Mouse (Mus musculus): ENCODE measurements at regions not wholly inside any gene's neighbourhood (a gene's known extent, or its start where the extent isn't known, plus 50 kb on each side); places are given as distances from the start of the nearest gene placed in this dataset.

GRCm38 (mm10) chr3:139887265-139887664 lies 681.8 kb downstream of the Stpg2 start:
- in situ Hi-C loops (cut with MboI, MseI) = no loop called here

- in situ Hi-C loops (cut with MboI, MseI) = no loop called here
Measured at GRCm38 (mm10) chr3:139888537-139888936, 683.0 kb downstream of the Stpg2 start.

GRCm38 (mm10) chr3:139890186-139890585 lies 684.7 kb downstream of the Stpg2 start:
- in situ Hi-C loops (cut with MboI, MseI) = loop anchor here (10.0 kb wide), 1 partner anchor 265 kb away; no protein-coding TSS in a partner anchor

GRCm38 (mm10) chr3:139897894-139898293 lies 692.4 kb downstream of the Stpg2 start:
- in situ Hi-C loops (cut with MboI, MseI) = loop anchor here (10.0 kb wide), 1 partner anchor 273 kb away; no protein-coding TSS in a partner anchor

GRCm38 (mm10) chr3:139899213-139899612 lies 693.7 kb downstream of the Stpg2 start:
- in situ Hi-C loops (cut with MboI, MseI) = loop anchor here (10.0 kb wide), 1 partner anchor 274 kb away; no protein-coding TSS in a partner anchor

GRCm38 (mm10) chr3:139913639-139914330 lies 708.3 kb downstream of the Stpg2 start:
- in situ Hi-C loops (cut with MboI, MseI) = no loop called here

- in situ Hi-C loops (cut with MboI, MseI) = no loop called here
Measured at GRCm38 (mm10) chr3:139922267-139922666, 716.8 kb downstream of the Stpg2 start.

- in situ Hi-C loops (cut with MboI, MseI) = loop anchor here (10.0 kb wide), 1 partner anchor 732 kb away; no protein-coding TSS in a partner anchor
Measured at GRCm38 (mm10) chr3:139933039-139933438, 727.5 kb downstream of the Stpg2 start.

GRCm38 (mm10) chr3:139946209-139946608 lies 740.7 kb downstream of the Stpg2 start:
- in situ Hi-C loops (cut with MboI, MseI) = no loop called here

GRCm38 (mm10) chr3:139947247-139947646 lies 741.8 kb downstream of the Stpg2 start:
- in situ Hi-C loops (cut with MboI, MseI) = no loop called here

- in situ Hi-C loops (cut with MboI, MseI) = no loop called here
Measured at GRCm38 (mm10) chr3:139949096-139949495, 743.6 kb downstream of the Stpg2 start.

- in situ Hi-C loops (cut with MboI, MseI) = no loop called here
Measured at GRCm38 (mm10) chr3:139950016-139950705, 744.7 kb downstream of the Stpg2 start.

GRCm38 (mm10) chr3:139951516-139951915 lies 746.0 kb downstream of the Stpg2 start:
- in situ Hi-C loops (cut with MboI, MseI) = no loop called here

GRCm38 (mm10) chr3:139978172-139978571 lies 772.7 kb downstream of the Stpg2 start:
- in situ Hi-C loops (cut with MboI, MseI) = no loop called here

- in situ Hi-C loops (cut with MboI, MseI) = no loop called here
Measured at GRCm38 (mm10) chr3:139985830-139986481, 780.5 kb downstream of the Stpg2 start.

- in situ Hi-C loops (cut with MboI, MseI) = no loop called here
Measured at GRCm38 (mm10) chr3:139988938-139989337, 783.4 kb downstream of the Stpg2 start.

- in situ Hi-C loops (cut with MboI, MseI) = no loop called here
Measured at GRCm38 (mm10) chr3:139989380-139989779, 783.9 kb downstream of the Stpg2 start.

GRCm38 (mm10) chr3:140012522-140012921 lies 807.0 kb downstream of the Stpg2 start:
- in situ Hi-C loops (cut with MboI, MseI) = no loop called here

- in situ Hi-C loops (cut with MboI, MseI) = no loop called here
Measured at GRCm38 (mm10) chr3:140034101-140034500, 828.6 kb downstream of the Stpg2 start.

GRCm38 (mm10) chr3:140035142-140035541 lies 829.6 kb downstream of the Stpg2 start:
- in situ Hi-C loops (cut with MboI, MseI) = no loop called here

GRCm38 (mm10) chr3:140044898-140045297 lies 839.4 kb downstream of the Stpg2 start:
- in situ Hi-C loops (cut with MboI, MseI) = no loop called here

GRCm38 (mm10) chr3:140054634-140055033 lies 849.1 kb downstream of the Stpg2 start:
- in situ Hi-C loops (cut with MboI, MseI) = loop anchor here (10.0 kb wide), 1 partner anchor 450 kb away; no protein-coding TSS in a partner anchor
